Mouse (Mus musculus) myocyte (in vitro differentiated cells): Measurements from ENCODE around the gene Klk1b26.
"Not testable (repeated sequence)": the region's sequence is repeated elsewhere in the genome, so short reads cannot be mapped to it uniquely, and the experiment has no call there.

Experiments used
- E2F4 ChIP-seq: IDR thresholded peaks from one replicate; pipeline ENCODE4 v1.6.1; 2011; ENCODE audit warnings: mild to moderate bottlenecking, control low read depth, moderate library complexity; ENCODE audit not compliant: insufficient read depth
- POLR2A ChIP-seq: IDR thresholded peaks from one replicate; pipeline ENCODE4 v1.6.1; 2011; ENCODE audit warnings: low read depth, mild to moderate bottlenecking, control low read depth, moderate library complexity; ENCODE audit not compliant: insufficient read length
- TCF12 ChIP-seq: IDR thresholded peaks from one replicate; pipeline ENCODE4 v1.6.1; 2011; ENCODE audit warnings: mild to moderate bottlenecking, control low read depth; ENCODE audit not compliant: poor library complexity, insufficient read depth, severe bottlenecking
- USF1 ChIP-seq: IDR thresholded peaks from one replicate; pipeline ENCODE4 v1.6.1; 2011; ENCODE audit warnings: low read depth, mild to moderate bottlenecking, control low read depth, moderate library complexity

- TF ChIP-seq USF1, POLR2A, TCF12, E2F4: not testable (repeated sequence)
Measured at GRCm38 (mm10) chr7:44011868-44012267, at the start of gene Klk1b26.
